Mouse (Mus musculus) thymus, postnatal 0 days (tissue): ENCODE results near the gene Oasl1. TPM values are rescaled to one million over a fixed set of nuclear protein-coding genes. Genes with fewer than 3 reads are reported as not detected.
"Not testable (repeated sequence)": the region's sequence is repeated elsewhere in the genome, so short reads cannot be mapped to it uniquely, and the experiment has no call there.

ENCODE experiments used
- DNase-seq: peaks from one replicate; pipeline ENCODE4 v3.0.0-alpha.2; 2015; ENCODE audit warnings: low spot score
- polyA plus RNA-seq: library from polyadenylated mRNA; unstranded; fragments of >200 nt; fragmentation: Nextera tagmentation; extraction: Ambion mirVana; gene quantifications from 2 replicates; pipeline ENCODE4 v1.2.1, GENCODE M21; 2015

Gene Oasl1
- polyA plus RNA-seq, 1 experiment from 2014 or later = 5.0 TPM

DNA sequence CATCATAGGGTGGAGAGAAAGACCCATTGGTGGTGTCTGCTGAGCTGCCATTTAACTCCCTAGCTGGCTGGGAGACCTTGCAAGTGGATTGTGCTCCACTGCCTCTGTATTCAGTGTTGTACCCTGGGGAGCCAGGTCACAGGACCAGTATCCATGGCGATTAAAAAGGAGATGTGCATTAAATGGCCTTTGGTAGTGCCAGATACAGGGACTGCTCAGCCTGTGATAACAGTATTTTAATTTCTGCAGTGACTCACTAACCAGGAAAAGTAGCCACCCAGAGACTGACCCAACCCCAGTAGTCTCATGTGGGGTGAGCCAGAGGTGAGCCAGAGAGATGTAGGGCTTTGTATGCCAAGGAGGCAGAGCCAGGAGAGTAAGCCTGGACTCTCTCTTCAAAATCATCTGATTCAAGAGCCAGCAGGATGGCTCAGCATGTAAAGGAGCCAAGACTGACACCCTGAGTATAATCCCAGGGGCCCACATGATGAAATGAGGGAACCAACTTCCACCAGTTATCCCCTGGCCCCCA is 3.2 kb downstream of the Oasl1 start:
- DNase-seq = no peak

DNA sequence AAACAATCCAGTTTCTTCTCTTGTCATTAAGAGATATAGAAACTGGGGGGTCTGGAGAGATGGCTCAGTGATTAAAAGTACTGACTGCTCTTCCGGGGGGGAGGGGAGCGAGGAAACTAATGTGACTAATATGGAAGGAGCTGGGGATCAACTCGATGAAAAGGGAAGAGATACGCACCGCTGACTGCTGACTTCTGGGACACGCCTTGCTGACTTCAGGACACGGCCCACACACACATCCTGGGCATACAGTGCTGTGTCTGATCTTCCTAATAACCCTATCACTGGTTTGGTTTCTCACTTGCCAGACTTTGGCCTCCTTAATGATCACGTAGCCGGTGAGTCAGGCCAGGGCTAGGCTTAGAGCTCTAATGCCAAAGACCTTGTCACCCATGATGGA is 3.7 kb downstream of the Oasl1 start:
- DNase-seq = no peak

DNA sequence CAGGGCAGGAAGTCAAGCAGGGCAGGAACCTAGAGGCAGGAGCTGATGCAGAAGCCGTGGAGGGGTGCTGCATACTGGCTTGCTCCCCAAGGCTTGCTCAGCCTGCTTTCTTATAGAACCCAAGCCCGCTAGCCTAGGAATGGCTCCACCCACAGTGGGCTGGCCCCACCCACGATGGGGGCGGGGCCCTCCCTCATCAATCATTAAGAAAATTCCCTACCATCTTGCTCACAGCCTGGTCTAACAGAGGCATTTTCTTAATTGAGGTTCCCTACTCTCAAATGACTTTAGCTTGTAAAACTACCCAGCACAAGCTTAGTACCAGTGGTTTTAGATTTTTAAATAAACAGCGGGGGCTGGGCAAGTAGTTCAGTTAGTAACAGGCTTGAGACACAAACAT is 8.6 kb downstream of the Oasl1 start:
- no peak for DNase-seq

DNA sequence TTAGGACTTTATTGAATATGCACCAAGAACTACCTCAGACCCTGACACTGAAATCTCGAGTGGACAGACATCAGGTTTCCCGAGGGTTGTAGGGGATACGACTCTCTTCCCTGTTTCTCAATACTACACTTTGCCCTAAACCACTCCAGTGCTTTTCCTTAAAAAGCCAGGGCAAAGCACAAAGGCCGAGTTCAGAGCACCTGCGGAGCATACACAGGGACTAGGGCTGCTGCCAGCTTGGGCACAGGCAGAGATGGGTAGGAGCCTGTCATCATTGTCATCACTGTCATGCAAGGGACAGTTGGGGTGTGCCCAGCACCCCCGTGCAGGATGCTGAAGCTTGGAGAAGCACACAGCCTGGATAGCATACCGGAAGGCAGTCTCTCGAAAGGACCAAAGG is 10.2 kb downstream of the Oasl1 start:
- no peak for DNase-seq

DNA sequence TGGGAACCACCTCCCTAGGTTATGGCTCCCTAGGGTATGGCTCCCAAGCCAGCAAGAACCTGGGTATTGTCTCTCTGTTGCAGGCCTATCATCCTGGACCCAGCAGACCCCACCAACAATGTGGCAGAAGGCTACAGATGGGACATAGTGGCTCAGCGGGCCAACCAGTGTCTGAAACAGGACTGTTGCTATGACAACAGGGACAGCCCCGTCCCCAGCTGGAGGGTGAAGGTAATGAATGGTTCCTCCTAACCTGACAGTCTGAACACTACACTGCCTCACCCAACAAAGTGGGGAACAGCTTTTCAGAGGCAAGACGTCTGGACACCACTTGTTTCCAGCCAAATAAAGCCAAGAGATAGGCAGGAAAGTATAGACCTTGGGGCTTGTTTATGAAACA is 12.8 kb downstream of the Oasl1 start:
- no peak for DNase-seq

DNA sequence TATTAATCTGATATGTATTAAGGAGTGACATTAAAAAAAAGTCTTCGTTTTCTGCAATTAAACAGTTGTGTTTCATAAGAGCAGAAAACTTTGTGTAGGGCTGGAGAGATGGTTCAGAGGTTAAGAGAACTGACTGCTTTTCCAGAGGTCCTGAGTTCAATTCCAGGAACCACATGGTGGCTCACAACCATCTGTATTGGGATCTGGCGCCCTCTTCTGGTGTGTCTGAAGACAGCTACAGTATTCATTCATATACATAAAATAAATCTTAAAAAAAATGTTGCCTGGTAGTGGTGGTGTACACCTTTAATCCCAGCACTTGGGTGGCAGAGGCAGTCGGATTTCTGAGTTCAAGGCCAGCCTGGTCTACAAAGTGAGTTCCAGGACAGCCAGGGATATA is 18.1 kb downstream of the Oasl1 start:
- not testable (repeated sequence) for DNase-seq

DNA sequence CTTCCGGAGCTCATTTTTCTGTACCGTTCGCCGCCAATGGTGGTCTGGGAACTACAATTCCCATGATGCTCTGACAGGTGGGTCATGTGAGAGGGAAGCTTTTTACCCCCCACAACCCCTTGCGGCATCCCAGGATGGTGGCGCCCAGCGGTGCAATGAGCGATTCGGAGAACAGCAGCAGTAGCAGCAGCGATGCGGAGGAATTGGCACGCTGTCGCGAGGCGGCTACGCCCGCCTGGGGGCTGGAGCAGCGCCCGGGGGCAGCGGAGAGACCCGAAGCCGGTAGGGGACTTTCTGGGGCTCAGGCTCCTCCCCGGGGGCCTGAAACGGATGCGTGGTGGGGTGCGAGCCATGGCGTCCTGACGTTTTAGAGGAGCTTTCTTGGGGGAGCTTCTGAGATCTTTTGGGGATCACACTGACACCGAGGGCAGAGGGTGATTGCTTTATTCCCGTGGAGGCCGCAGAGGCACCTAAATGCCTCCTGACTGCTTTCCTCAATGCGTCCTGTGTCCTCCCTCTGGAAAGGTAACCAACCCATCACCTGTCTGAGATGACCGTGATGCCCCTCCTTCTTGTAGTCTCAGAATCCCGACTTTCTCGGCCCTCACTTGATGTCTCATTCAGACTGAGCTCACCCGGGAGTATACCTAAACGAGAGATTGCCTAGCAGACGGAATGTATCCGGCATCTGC is 19.2 kb downstream of the Oasl1 start, which contains the start of gene 2210016L21Rik:
Gene 2210016L21Rik, plus strand, starts transcription at position 85 of the 692 bp plus-strand sequence.
- DNase-seq = peak; percentile 92

DNA sequence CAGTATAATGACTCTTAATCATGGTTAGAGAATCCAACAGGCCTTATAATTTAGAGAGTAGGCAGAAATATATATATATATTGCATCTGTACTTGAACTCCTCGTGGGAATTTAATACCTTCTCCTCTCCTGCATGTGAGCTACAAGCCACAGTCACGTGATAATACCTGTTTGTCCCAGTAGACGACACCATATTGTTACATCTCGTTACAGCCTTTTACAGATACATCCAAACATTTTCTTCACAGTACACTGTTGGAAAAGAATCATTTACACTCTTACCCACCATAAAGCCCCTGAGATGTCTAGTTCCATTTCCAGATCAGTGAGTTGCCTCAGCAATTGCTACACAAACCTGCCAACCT is 19.7 kb downstream of the Oasl1 start:
- DNase-seq = no peak

DNA sequence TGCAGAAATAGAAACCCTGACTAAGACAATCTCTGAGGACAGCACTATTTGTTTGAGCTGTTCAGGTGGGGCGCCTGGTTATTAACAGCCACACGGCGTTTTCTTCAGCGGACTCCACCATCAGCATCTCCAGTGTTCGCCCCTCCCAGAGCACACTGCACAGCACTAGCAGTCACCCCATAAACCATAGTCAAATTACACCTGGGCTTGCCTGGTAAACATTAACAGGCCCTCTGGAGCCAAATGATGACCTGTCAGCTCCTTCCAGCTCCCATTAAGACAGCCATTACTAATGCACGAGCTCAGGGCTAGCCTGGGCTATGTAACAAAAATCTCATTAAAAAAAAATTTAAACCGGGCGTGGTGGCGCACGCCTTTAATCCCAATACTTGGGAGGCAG is 22.0 kb downstream of the Oasl1 start:
- no peak for DNase-seq

DNA sequence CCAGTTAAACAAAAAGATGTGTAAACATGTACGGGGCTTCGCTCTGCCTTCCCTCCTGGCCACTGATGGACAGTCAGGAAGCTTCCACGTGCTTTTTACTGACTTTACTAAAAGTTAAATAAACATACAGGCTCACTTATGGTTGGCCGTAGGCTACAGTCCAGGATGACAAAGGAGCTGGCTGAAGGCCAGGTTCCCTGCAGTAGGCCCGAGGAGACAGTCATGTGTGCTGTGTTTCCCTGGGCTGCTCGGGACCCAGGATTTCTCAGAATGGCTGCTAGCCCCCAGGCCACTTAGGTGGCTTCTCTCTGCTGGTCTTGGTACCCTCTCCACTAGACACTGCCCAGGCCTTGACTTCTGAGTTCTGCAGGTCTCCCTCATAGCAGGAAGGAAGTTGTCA is 25.9 kb downstream of the Oasl1 start:
- no peak for DNase-seq

DNA sequence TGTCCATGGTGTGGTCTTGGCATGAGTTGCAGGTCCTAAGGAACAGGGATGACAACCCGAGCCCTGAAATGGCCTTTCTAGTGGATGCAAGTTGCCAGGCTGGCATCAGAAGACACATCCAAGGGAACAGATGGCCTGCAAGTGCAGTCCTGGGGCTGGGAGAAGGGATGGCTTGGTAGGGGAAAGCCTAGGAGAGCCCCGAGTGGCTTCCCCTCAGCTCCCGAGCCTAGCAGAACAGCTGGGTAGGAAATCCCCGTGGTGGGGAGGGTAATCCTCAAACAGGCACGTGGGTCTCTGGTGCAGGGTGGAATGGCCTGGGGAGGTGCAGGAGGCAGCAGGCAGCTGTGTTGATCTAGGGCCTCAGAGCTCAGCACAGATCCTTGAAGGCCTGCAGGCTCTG is 26.3 kb downstream of the Oasl1 start:
- no peak for DNase-seq

DNA sequence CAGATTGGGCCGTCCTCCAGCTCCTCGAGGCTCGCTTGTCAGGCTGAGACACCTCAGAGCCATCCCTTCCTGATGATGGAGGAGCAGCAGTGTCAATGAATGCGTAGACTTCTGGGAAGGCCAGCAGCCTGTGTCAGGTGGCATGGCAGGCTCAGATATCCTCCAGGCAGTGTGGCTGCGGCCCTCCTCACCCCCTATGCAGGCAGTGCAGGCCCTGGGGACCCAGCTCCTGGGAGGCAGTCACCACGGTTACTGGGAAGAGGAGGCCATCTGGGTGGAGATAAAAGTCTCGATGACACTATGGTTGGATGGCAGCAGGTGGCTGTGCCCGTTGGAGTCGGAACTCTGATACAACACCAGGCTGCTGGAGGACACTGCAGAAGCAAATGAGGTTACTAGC is 26.8 kb downstream of the Oasl1 start:
- no peak for DNase-seq

DNA sequence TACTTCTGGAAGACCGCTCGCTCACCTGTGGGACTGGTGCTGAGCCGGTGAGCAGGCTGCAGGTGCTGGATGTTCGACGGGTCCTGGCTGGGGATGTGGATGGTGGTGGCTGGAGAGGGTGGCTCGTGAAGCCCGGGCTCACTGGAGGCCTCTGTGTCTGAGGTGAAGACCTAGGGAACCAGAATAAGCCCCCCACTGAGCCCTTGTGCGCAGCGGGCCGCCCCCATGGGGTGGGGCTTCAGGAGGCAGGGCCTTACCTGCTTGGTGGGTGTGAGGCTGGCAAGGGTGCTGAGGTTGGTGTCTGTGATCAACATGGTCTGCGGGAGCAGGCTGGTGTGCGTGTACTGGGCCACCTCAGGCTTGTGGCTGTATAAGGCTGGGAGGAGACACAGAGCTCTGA is 27.6 kb downstream of the Oasl1 start:
- no peak for DNase-seq

DNA sequence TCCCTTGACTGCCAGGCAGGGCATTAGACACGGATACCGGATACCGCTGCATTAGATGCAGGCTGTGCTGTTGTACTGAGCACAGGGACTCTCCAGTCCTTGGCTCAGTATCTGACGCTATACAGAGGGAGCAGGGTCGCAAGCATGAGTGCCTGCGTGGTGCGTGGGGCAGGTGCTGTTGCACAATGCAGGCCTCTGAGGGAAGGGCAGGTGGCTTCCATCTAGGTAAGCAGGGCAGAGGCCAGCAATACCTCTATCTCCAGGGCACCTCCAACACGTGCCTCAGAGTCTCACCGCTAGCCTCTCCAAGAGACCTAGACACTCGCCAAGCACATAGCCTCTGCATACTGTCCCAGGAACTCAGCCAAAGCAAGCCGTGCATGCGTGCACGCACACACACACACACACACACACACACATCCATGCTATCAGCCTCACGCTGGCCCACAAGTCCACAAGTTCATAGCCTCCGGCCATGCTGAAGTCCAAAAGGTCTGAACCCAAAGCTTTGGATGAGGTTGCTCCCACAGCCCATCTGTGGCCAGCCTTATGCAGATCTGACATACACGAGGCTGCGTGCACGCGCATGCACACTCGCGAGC is 28.3 kb downstream of the Oasl1 start:
- no peak for DNase-seq

DNA sequence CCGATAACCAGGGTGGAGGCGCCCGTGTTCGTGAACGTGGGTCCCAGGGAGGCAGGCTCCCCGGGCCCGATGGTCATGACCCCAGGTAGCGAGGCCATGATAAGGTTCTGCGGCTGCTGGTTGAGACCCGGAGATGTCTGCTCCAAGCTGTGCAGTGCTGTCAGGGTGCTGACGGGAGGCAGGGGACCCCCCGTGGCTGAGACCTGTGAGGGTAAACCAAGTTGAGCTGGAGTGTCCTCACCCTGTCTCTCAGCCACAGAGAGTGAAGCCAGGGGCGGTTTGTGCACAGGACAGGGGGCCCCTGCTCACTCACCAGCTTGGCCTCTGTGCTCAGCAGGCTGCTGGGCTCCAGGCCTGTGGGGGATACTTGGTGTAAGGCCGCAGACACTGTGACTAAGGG is 30.3 kb downstream of the Oasl1 start:
- no peak for DNase-seq

DNA sequence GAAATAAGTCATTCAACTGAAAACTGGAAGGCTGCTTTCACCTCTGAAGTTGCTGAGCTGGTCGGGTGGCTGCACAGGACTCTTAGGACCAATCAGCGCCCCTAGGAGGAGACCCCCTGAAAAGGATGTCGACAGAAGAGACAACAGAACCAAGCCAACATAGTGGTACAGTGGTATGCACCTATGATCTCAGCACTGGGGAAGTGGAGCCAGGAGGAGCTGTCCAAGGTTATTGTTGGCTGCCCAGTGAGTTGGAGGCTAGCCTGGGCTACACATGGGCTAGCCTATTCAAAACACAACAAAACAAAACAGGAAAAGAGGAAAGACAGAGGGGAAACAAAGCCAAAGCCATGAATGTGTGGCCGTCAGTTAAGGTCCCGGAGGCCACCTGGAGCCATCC is 35.0 kb downstream of the Oasl1 start:
- no peak for DNase-seq

DNA sequence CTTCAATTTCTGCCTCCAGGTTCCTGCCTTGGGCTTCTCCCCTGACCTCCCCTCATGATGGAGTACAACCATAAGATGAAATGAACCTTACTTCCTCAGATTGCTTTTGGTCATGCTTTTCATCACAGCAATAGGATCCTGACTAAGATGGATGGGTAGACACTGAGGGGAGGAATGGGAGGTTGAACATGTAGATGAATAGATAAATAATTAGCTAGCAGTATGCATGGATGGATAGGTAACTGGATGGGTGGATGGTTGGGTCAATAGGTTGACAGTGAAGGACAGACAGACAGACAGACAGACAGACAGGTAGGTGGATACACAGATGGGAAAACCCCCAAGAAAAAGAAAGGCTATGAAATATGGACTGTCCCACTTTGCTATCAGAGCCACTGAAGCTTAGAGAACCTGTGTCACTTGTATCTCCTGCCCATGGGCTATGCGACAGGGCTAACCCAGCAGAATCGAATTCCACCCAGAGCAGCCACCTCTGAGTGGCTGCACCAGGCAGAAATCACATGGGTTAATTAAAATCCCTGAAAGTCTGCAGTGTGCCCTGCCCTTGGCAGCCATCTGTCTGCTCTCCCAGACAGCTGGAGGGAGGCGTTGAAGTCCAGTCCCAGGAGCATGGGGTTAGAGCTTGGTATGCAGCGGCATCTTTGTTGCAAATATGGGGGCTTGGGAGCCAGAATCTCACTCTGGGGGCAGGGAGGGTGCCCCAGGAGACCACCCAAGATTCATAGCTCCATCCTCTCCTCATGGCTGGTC is 38.7 kb downstream of the Oasl1 start:
- no peak for DNase-seq

DNA sequence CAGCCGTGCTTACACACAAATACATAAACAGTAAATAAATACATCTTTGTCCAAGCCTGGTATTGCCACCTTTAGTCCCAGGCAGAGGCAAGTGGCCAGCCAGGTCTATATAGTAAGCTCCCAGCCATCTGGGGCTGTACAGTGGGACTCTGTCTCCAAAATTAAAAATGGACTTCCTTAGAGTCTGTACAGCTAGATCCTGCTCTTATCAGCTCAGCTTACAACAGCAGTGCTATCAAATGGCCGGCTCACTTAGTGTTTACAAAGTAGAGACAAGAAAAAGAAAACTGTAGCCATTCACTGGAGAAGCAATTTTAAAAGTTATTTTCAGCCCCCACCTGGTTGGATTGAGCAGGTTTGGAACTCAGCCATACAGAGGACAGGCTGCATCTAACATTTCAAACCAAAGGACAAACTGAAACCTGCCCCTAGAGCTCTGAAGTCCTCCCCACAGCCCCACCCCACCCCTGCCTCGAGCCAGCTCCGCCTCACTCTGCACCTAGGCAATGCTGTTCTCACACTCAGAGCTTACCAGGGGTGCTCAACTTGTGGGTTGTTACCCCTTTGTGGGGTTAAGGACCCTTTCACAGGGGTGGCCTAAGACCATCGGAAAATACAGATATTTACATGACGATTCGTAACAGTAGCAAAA is 41.4 kb downstream of the Oasl1 start:
- DNase-seq = no peak

DNA sequence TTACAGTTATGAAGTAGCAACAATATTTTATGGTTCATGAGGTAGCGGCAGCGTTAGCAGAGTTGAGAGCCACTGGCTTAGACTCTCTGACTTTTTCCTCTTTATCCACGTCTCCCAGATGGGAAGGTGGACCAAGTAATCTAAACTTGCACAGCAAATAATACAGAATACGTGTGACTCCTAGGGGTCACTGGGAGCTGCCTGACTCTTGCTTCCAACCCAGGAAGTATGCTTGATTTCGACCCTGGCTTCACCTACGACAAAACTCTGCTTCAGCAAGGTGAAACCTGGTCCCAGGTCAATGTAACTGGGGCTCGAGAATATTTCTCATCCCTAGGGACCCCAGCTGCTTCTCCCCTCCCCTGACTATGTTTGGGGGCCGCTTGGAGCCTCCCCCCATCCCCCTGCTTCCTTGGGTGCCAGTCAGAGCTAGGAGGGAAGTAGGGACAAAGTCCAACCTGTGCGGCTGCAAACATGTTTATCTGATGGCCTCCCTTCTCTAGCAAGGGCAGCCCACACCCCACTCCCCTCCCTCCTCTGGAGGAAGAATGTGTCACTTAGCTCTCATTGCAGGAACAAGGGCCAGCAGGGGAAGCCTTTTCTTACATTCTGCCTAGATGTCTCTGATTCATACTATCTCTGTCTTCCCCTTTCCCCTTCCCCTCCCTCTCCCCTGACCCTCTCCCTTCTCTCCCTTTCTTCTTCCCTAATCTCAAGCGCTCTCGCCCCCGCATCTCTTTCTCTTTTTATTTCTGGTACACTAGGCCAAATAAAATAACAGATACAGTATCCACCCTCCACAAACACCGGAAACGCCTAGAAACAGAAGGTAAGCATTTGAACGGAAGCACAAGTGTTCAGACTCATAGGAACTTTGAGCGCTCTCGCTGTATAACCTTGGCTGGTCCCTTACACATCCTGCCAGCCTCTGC is 42.2 kb downstream of the Oasl1 start:
- no peak for DNase-seq

DNA sequence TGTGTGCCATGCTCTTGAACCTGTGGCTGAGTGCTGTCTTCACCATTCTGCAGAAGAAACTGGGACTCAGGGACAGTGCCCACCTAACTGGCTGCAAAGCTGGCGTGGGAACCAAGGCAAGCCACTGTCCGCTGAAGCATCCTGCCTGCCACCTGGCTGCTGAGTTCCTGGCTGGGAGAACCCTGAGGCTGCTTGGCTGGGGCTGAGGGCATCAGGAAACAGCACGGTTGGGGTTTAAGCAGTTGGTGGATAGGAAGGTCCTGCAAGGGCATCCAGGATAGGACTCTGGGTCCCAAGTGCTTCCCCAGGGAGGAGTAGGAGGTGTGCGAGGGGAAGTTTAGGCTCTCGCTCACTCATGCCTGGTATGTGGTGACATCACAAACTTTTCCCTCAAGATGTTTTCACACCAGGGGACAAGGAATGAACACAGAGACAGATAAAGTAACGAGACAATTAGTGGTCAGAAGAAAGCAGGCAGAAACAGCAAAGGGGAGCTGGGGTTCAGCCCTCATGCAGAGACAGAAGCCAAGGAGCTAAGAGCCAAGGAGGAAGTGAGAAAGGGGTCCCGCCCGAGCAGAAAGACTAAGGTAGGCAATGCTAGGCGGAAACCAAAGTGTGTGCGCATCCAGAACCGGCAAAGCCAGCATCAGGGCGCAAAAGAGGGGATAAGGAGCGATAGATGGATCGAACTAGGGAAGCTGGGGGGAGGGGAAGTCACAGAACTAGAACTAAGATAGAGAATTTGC is 44.7 kb downstream of the Oasl1 start:
- DNase-seq = no peak
